Mouse (Mus musculus): ENCODE results near the gene Gnaq.
"Not testable (repeated sequence)": the region's sequence is repeated elsewhere in the genome, so short reads cannot be mapped to it uniquely, and the experiment has no call there.

Gnaq gene

DNA sequence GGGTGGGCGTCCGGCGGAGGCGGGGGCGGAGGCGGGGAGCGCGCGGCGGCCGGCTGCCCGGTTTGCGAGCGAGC lies at the start of gene Gnaq:
Gene Gnaq (plus strand): TSS at position 41 of the 74 bp plus-strand sequence.
- ATAC-seq (ENCODE audit: insufficient number of reproducible peaks, low FRiP score, low TSS enrichment) = no peak

DNA sequence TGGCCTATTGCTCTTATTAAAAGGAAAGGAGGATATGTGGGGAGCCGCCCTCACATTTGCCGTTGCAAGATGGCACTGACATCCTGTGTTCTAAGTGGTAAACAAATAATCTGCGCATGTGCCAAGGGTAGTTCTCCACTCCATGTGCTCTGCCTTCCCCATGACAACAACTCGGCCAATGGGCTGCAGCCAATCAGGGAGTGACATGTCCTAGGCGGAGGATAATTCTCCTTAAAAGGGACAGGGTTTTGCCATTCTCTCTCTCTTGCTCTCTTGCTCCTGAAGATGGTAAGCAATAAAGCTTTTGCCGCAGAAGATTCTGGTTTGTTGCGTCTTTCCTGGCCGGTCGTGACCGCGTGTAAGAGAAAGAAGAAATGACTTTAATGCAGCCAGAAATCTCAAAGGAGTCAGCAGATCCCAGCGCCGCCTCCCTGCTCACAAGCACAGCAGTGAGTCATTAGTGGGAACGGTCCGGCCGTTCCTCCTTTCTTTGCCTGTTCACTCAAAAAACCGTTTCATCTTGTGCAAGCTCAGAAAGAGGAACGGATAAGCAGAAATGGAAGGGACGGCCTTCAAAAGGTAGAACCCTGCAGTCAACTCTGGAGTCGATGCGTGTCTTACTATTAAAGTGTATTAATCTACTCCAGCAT lies 48.5 kb upstream of the Gnaq start:
- not testable (repeated sequence) for ATAC-seq (ENCODE audit: insufficient number of reproducible peaks, low FRiP score, low TSS enrichment)

DNA sequence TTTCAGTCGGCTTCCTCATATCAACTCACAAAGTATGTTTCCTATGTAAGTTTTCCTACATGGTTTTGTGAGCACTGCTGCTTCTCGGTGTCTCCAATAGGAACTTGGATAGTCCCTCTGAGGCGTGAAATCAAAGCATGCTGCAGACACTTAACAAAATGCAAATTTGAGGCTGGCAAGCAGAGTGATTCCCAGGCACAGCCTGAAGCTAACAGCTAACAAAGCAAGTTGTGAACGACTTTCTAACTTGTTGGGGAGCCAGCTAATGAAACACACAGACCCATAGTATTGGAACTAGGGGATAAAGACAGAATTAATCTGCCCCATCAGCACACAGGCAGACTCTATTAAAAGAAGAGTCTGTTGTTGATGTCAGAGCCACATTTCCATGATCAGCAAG lies 47.4 kb upstream of the Gnaq start:
- no peak for ATAC-seq (ENCODE audit: insufficient number of reproducible peaks, low FRiP score, low TSS enrichment)

DNA sequence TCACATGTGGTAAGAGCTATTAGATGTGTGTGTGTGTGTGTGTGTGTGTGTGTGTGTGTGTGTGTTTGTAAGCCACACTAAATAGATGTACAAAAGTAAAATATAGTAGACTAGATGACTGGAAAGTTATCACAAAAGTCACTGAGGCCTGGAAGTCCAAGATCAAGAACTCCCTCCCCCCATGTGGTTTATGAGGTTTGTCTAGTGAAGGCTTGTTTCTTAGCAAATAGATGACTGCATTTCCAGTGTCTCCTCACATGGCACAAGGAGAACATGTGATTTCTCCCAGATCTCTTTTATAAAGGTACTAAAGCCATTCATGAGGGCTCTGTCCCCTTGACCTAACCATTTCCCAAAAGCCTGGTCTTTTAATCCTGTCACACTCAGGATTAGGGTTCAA lies 46.5 kb upstream of the Gnaq start:
- no peak for ATAC-seq (ENCODE audit: insufficient number of reproducible peaks, low FRiP score, low TSS enrichment)

DNA sequence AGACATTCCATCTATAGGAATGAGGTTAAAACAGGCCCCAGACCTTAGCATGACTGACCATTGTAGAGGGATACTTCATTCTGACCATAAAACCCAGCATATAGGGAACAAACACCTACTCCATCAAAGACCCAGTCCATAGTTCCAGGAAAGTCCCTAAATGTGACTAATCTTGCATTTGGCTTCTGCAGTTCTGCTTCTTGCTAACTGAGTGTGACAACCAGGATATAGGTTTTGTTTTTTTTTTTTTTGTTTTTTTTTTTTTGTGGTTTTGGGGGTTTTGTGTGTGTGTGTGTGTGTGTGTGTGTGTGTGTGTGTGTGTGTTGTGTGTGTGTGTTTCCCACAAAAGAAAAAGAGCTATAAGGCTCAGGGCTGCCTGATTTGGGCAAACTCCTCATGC lies 46.0 kb upstream of the Gnaq start:
- ATAC-seq (ENCODE audit: insufficient number of reproducible peaks, low FRiP score, low TSS enrichment) = no peak

DNA sequence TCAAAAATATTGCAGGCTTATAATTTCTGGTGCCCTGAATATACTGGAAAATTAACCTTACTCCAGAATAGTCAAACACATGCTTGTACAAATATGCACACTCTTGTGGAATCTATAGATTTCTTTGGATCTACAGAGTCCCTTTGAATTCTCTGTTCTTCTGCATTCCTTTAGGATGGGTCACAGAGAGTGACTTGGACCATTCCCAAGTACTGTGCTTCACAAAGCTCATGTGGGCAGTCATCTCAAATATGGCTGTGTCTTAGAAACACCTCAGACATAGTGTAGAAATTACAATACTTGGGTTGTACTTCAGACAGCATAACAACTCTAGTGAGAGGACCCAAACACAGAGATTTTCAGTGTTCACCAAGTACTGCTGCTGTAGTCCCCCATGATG lies 45.2 kb upstream of the Gnaq start:
- ATAC-seq (ENCODE audit: insufficient number of reproducible peaks, low FRiP score, low TSS enrichment) = no peak

DNA sequence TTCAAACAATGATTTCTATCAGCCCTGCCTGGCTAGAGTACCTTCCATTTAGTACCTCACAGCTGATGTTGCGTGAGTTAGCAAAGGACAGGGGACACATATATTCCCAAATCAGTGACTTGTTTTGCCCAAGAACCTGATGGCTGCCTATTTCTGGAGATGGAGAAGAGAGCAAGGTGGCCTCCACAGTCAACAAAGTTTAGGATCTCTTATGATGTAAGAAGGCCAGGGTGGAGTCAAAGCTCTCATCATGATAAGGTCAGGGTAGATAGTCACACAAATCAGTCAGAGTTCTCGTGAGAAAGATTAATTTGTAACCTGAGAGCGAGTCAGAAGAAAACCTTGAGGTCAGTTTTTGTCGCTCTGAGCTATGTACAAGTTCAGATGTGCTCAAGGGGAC lies 39.0 kb upstream of the Gnaq start:
- no peak for ATAC-seq (ENCODE audit: insufficient number of reproducible peaks, low FRiP score, low TSS enrichment)

DNA sequence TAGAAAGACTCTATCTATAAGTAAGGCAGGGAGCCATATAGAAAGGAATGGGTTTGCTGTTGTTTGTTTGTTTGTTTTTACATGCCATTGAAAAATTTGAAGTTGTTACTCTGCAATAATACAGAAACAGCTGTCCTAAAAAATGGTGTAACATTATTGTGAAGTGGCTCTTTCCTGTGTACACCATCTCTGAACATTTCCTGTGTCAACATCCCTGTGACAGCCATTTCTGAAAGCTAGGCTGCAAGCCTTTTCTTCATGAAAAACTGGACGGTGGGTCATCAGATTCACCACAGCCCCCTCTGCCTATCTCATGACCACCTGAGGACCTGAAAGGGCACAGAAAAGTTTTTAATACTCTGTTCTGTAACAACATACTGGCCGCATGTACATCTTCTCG lies 22.7 kb upstream of the Gnaq start:
- ATAC-seq (ENCODE audit: insufficient number of reproducible peaks, low FRiP score, low TSS enrichment) = no peak

DNA sequence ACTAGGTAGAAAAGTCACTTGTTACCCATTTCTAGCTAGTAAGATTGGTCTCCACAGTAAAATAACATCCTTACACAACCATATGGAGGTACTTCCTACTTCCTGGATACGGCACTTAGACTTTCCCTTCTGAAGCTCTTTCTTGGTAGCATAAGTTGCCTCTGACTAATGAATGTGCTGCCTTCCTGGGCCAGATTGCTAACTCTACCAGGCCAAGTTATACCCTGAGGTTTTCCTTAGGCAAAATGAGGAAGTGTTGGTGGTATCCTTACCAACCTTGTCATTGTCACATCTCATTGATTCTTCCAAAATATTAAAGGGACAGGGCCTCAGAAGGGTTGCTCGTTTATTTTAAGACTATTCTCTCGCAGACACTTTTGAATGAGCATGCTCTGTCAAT lies 22.0 kb upstream of the Gnaq start:
- no peak for ATAC-seq (ENCODE audit: insufficient number of reproducible peaks, low FRiP score, low TSS enrichment)

DNA sequence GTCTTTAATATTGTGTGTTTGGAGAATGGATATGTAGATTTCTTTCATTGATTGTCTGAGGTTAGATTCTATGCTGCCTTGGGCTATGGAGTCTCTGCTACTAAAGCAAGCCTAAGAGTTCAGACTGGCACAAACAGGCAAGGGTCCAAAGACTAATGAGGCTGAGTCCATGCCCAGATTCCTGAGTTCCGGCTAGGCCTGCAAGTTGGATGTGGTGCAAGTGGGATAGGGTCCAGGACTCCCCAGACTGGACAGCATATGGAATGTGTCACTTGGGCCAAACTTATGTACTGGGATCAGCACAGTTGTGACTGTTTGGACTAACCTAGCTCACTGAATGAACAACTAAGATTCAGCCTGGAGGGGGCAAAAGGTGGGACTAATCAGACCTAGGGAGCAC lies 19.3 kb upstream of the Gnaq start:
- ATAC-seq (ENCODE audit: insufficient number of reproducible peaks, low FRiP score, low TSS enrichment) = peak; percentile 96

DNA sequence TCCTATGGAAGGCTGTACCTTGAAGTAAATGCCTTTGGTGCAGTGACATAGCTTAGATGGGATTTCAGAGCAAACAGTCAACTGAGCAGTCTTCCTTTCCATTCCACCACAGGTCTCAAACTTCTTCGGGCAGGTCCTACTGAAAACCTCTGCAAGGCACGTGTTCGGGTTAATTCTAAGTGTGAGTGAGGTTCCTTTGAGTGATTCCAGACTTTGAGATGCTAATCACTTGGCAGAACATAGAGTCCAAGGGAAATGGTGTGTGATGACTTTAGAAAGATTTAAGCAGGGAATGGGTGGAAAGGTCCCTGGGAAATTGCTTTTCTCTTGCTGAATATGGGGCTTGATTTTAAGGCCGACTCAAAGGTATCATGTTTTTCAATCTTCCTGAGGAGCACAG lies 14.2 kb upstream of the Gnaq start:
- ATAC-seq (ENCODE audit: insufficient number of reproducible peaks, low FRiP score, low TSS enrichment) = no peak

DNA sequence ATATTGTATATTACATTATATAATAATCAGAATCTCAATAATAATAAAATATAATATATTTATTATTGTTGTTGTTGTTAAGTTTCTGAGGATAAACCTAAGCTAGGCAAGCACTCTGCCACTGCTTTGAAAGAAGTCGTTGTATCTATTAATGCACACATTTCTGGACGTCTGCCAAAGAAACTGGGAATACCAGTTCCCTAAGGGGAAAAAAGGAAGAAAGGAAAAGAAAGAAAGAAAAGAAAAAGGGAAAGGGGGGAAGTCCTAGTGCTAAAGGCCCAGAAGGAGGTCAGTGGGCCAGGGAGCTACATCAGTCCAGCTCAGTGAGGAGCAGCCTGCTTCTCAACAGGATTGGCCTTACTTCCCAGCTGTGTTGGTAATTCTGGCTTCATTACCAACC lies 11.3 kb upstream of the Gnaq start:
- no peak for ATAC-seq (ENCODE audit: insufficient number of reproducible peaks, low FRiP score, low TSS enrichment)

DNA sequence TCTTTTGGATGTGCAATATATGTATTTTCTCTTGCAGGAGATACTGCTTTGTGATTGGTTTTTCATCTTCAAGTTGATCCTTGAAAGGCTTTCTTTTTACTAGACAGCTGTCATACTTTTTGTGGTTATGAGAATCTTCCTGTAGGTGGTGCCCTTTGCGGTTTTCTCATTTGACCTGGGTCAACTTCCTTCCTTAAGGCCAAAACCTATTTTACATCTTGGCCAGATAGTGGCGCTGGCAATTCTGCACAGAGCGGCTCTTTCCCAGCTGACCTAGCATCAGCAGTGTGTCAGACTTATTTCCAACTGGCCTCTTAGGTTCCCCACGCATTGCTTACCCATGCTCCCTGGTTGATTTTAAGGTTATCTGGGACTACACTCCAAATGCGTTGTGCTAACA lies 3.9 kb upstream of the Gnaq start:
- no peak for ATAC-seq (ENCODE audit: insufficient number of reproducible peaks, low FRiP score, low TSS enrichment)

DNA sequence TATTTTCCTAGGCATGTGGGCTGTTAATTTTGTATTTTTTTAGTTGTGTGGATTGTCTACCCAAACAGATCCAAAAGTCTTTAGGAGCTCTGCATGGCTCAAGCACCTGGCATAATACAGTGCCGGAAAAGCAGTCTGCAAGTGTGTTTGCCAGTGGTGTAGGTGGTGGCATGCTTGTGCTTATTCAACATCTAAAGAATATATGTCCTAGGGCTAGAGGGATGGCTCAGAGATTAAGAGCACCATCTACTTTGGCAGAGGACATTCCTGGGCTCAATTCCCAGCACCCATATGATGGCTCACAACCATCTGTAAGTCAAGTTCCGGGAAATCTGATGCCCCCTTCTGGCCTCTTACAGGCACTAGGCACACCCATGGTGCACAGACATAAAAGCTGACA lies 3.5 kb upstream of the Gnaq start:
- ATAC-seq (ENCODE audit: insufficient number of reproducible peaks, low FRiP score, low TSS enrichment) = no peak

DNA sequence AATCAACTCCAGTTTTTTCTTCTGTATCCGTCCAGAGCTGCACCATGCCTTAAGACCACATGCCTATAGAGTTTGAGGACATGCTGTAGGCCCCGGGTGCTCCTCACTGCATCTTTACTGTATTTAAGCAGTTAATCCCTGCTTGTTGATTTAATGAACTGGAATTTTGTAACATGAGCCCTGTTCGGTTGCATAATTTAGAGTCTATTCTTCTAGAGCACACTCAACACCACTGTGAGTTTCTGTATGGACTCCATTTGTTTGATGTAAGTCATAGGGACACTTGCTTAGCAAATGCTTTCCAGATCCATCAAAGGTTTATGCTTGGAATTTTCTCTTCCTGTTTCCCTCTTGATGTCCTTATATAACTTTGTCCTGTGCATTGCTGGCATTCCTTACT lies 2.2 kb upstream of the Gnaq start:
- ATAC-seq (ENCODE audit: insufficient number of reproducible peaks, low FRiP score, low TSS enrichment) = no peak

DNA sequence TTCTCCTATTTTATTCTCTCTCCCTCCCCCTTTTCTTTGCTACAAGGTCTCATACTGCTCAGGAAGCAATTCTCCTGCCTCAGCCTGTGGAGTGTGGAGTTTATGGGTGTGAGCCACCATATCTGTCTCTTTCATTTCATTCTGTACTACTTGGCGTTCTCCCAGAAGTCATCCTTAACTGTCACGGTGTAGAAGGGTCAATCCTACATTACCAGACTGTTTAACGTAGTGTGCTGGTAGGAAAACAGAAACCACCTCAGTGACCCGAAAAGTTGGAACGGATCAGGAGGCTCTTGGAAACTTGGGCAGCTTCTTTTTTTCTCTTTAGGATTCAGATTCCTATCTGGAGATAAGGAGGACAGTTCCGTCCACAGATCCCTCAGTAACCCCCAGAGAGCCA lies 800 bp upstream of the Gnaq start:
- peak; percentile 8; the same call in 1 of the 2 replicates for ATAC-seq (ENCODE audit: insufficient number of reproducible peaks, low FRiP score, low TSS enrichment)

DNA sequence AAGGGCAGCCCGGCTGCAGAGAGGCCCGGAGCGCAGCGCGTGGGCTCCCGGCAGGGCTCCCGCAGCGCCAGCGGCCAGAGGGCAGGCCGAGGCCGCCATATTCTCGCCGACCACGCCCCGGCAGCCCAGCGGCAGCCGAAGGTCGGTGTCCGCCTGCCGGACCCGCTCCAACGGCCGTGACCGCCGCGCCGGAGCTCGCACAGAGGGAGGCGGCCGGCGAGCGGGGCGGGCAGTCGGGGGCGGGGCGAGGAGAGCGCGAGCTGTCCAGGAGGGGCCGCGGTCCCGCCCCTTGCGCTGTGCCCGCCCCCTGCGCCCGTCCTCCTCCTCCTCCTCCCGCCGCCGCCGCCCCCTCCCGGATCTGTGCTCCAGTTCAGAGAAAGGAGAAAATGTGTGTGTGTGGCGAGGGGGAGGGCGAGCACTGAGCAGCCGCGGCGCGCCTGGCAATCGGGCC lies 266 bp upstream of the Gnaq start:
- peak; percentile 63 for ATAC-seq (ENCODE audit: insufficient number of reproducible peaks, low FRiP score, low TSS enrichment)

DNA sequence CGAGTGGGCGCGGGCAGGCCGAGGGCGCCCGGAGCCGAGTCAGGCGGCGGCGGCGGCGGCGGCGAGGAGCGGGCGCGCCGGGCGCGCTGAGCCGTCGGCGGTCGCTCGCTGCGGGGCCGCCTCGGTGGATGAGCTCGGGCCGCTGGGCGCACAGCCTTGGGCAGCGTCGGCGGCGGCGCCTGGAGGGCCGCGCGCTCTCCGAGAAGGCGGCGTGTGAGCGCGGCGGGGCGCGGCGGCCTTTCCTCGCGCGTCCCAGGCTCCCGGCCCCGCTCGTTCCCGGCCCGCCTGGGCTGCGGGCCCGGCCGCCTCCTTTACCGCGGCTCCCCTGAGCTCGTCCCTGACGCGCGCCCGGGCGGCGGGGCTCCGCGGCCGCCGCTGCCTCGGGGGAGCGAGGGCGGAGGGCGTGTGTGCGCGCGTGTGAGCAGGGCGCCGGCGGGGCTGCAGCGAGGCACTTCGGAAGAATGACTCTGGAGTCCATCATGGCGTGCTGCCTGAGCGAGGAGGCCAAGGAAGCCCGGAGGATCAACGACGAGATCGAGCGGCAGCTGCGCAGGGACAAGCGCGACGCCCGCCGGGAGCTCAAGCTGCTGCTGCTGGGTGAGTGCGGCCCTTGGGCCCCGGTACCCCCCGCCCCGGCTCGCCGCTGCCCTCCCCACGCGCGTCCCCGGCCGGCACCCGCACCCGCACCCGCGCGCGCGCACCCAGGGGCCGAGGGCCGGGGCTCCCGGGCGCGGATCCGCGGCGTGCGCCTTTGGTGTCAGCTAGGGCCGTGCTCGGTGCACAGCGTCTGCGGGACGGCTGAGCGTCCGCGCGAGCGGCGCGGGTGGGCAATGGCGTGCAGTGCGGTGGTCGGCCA lies 462 bp downstream of the Gnaq start:
- peak; percentile 43 for ATAC-seq (ENCODE audit: insufficient number of reproducible peaks, low FRiP score, low TSS enrichment)

DNA sequence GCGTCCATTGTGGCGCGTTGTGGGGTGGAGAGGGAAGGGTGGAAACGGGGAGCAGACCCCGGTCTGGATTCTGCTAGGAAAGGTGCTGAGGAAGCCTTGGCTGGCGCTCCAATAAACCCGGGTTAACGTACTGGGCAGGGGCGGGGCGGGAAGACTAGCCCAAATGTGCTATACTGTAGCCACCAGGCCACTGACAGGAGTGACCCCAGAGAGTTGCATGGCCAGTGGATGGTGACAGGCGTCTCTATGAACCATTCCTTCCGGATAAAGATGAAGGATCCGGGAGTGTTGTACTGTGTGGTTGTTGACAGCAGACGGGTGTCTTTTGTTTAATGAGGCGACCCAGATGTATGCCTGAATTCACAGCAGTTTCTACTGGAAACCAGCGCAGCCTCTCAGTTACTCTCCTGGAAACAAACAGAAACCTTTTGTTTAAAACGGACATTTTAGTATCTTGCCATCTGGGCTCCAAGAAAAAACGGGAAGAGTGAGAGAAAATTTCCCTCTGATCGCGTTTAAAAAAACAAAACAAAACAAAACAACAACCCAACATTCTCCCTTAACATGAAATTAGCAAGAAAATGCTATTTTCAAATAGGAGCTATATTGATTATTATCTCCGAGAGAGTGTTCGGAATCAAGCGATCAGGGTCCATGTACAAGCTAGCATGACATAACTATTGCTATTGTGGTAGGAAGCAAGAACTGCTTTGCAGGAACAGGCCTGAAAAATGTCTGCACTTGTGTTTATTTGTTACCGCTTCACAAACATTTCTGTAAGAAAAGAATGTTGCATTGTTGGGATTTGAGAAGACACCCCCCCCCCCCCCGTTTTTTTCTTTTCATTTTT lies 1.3 kb downstream of the Gnaq start:
- peak; percentile 45 for ATAC-seq (ENCODE audit: insufficient number of reproducible peaks, low FRiP score, low TSS enrichment)

DNA sequence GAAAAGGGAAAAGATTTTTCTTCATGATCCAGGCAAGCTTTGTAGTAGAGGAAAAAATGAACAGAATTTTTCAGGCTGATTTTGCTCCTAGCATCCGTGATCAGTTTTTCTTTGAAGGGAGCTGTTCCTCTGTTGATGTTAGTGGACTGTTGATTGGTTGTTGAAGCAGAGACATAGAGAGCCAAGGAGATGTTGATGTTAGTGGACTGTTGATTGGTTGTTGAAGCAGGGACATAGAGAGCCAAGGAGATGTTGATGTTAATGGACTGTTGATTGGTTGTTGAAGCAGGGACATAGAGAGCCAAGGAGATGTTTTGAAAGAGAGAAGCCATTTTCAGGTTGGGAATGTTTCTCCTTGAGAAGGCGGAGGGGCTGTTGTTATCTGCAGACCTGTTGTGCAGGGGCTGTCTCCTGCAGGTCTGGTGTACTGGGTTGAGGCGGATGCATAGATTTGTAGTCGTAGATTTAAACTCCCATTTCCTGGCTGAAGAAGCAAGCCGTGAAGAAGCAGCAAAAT lies 5.5 kb downstream of the Gnaq start:
- 0 out of 2 replicates have a peak, but pooled peaks have one; percentile 41 for ATAC-seq (ENCODE audit: insufficient number of reproducible peaks, low FRiP score, low TSS enrichment)

DNA sequence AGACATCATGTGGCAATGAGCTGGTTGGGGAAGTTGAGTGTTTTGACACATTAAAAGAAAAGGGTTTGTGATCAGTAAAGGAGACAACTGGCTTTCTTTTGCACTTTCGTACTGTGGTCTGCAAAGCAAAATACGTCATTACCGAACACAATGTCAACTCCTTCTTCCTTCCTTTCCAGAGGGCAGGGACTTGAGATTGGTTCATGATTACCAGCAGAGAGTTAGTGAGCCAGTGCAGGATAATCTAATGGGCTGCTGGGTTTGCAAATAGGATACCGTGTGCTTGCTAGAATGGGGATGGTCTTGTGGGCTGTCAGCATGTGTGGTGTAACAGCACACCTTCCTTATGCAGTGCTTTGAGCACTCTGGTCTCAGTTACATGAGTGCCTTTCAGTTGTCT lies 8.1 kb downstream of the Gnaq start:
- no peak for ATAC-seq (ENCODE audit: insufficient number of reproducible peaks, low FRiP score, low TSS enrichment)
